Mouse (Mus musculus): ENCODE results near the gene Tmem107. TPM values are rescaled to one million over a fixed set of nuclear protein-coding genes. Genes with fewer than 3 reads are reported as not detected.

The Tmem107 gene
- polyA plus RNA-seq (2015; fragmentation: Nextera tagmentation; extraction: Ambion mirVana), result 61.0 and 68.1 TPM in 2 replicates

DNA sequence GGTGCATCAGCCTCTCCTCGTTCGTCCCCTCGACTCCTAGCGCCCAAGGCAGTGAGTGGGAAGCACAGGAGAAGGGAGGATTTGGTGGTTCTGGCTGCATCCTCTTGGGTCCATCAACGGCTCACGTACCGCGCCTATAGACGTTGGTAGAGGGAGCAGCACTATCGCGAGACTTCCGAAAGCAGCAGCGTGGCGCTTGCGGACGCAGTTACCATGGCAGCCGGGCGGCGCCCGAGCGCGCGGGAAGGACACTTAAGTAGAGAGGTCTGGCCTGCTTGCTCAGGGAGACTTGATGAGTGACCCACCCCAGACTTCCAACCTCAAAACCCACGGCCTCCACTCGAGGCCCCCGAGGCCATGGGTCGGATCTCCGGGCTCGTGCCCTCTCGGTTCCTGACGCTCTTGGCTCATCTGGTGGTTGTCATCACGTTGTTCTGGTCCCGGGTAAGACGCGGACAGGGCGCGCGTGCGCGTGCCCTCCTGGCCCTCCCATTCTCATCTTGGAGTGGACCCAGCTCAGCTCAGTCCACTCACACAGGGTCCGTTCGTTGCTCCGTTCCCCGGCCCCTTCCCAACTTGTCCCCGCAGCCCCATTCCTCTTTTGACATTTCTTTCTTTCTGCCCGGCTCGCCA lies at the start of gene Tmem107:
TSS of gene Tmem107 (plus strand) at position 217 of the 633 bp plus-strand sequence.
- Histone ChIP-seq H3K9me3 (ENCODE audit: low read length) (no peaks in the 10 kb centered on the region), H3K4me2 (replicated peaks; ENCODE audit: low read depth, low read length) (peak within 1 kb of the TSS; percentile 68), H3K4me1 (ENCODE audit: insufficient read depth, low read length) (peaks cover 31% of the 10 kb centered on the region), H3K27ac (ENCODE audit: low read length) (peak within 1 kb of the TSS; percentile 91), H3K4me3 (ENCODE audit: low read length) (peak within 1 kb of the TSS; percentile 56), H3K36me3 (ENCODE audit: insufficient read depth, low read length) (no peaks in the 10 kb centered on the region), H3K27me3 (ENCODE audit: insufficient read depth, low read length) (no peaks in the 10 kb centered on the region), H3K9ac (replicated peaks; ENCODE audit: low read length) (peak within 1 kb of the TSS; percentile 81)
- peak; percentile 89 for ATAC-seq (ENCODE audit: low FRiP score, low TSS enrichment)
- 0% methylated on average over 47 of the region's 47 CpGs for WGBS

DNA sequence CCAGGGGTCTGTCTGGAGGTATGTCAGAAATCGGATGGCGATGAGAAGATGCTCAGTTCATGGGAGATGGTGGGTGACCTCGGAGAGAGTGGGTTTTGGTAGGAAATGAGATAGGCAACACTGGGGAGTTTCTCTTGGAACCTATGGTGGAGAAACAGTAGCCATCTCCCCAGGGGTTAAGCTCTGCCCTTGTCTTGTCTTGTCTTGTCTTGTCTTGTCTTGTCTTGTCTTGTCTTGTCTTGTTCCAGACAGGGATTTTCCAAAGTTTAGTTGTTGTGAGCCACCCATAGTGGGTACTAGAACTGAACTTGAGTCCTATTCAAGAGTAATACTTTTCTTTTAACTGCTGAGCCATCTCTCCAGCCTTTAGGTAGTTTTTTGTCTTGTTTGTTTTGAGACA lies 44.0 kb upstream of the Tmem107 start:
- no peaks in the 10 kb centered on the region for H3K4me1 ChIP-seq (ENCODE audit: insufficient read depth, low read length)
- H3K27me3 ChIP-seq (ENCODE audit: insufficient read depth, low read length), result no peaks in the 10 kb centered on the region
- H3K4me3 ChIP-seq (ENCODE audit: low read length), result no peak overlapping the region
- H3K27ac ChIP-seq (ENCODE audit: low read length), result no peak overlapping the region
- ATAC-seq (ENCODE audit: low FRiP score, low TSS enrichment), result no peak
- peaks cover 80% of the 10 kb centered on the region for H3K36me3 ChIP-seq (ENCODE audit: insufficient read depth, low read length)
- 97% methylated on average over 3 of the region's 3 CpGs for WGBS
- no peak overlapping the region for H3K9ac ChIP-seq (replicated peaks; ENCODE audit: low read length)
- H3K9me3 ChIP-seq (ENCODE audit: low read length), result no peaks in the 10 kb centered on the region
- no peak overlapping the region for H3K4me2 ChIP-seq (replicated peaks; ENCODE audit: low read depth, low read length)

DNA sequence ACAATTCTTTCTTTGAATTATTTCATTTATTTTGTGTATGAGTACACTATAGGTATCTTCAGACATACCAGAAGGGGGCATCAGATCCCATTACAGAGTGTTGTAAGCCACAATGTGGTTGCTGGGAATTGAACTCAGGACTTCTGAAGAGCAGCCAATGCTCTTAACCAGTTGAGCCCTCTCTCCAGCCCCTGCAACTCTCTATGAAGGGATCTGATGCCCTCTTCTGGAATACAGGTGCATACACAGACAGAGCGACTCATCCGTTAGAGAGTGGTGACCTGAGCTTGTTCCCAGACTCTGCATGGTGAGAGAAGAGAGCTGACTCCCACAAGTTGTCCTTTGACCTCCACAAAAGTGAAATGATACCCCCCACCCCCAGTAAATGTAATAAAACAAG lies 41.8 kb upstream of the Tmem107 start:
- 60% methylated on average over 2 of the region's 2 CpGs for WGBS
- Histone ChIP-seq H3K27ac (ENCODE audit: low read length) (no peak overlapping the region), H3K9me3 (ENCODE audit: low read length) (no peaks in the 10 kb centered on the region), H3K4me3 (ENCODE audit: low read length) (no peak overlapping the region), H3K4me1 (ENCODE audit: insufficient read depth, low read length) (no peaks in the 10 kb centered on the region), H3K36me3 (ENCODE audit: insufficient read depth, low read length) (peaks cover 80% of the 10 kb centered on the region), H3K27me3 (ENCODE audit: insufficient read depth, low read length) (no peaks in the 10 kb centered on the region), H3K4me2 (replicated peaks; ENCODE audit: low read depth, low read length) (no peak overlapping the region), H3K9ac (replicated peaks; ENCODE audit: low read length) (no peak overlapping the region)
- no peak for ATAC-seq (ENCODE audit: low FRiP score, low TSS enrichment)

DNA sequence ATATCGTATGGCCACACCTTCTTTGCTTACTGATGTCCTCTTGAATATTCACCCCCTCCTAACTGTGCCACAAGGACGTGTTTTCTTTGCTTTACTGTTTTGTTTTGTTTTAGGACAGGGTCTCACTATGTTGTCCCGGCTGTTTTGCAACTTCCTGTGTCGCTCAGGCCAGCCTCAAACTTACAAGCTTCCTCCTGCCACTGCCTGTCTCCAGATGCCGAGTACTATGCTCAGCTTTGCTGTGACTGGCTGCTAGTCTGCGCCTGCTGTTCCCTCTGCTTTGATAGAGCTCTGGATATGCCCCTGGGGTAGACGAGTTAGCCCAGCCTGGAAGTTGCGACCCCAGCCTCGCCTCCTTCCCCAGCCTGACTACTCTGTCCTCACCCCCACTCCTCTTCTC lies 37.1 kb upstream of the Tmem107 start:
- Histone ChIP-seq H3K9me3 (ENCODE audit: low read length) (no peaks in the 10 kb centered on the region), H3K36me3 (ENCODE audit: insufficient read depth, low read length) (peaks cover 55% of the 10 kb centered on the region), H3K27ac (ENCODE audit: low read length) (no peak overlapping the region), H3K27me3 (ENCODE audit: insufficient read depth, low read length) (no peaks in the 10 kb centered on the region), H3K4me3 (ENCODE audit: low read length) (no peak overlapping the region), H3K9ac (replicated peaks; ENCODE audit: low read length) (no peak overlapping the region), H3K4me1 (ENCODE audit: insufficient read depth, low read length) (peaks cover 15% of the 10 kb centered on the region), H3K4me2 (replicated peaks; ENCODE audit: low read depth, low read length) (no peak overlapping the region)
- no peak for ATAC-seq (ENCODE audit: low FRiP score, low TSS enrichment)
- WGBS, result 74% methylated on average over 9 of the region's 9 CpGs

DNA sequence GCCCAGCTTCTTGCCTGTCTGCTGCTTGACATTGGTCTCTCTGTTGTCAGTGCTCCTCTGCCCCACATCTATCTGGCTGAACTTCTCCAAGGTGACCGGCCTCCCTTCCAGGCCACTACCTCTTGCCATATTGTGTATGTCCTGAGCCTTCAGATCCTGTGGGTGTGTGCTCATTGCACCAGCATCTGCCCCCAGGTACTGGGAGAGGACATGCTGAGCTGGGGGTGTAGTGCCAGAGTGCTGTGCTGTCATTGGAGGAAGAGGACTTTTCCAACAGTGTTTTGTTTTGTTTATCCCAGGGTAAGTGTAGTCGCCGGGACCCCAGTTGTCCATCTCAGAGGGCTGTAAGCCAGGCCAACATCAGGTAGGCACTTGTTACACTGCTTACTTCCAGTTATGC lies 36.0 kb upstream of the Tmem107 start:
- no peak for ATAC-seq (ENCODE audit: low FRiP score, low TSS enrichment)
- WGBS, result 88% methylated on average over 3 of the region's 3 CpGs
- Histone ChIP-seq H3K27ac (ENCODE audit: low read length) (no peak overlapping the region), H3K9ac (replicated peaks; ENCODE audit: low read length) (no peak overlapping the region), H3K4me3 (ENCODE audit: low read length) (no peak overlapping the region), H3K36me3 (ENCODE audit: insufficient read depth, low read length) (peaks cover 46% of the 10 kb centered on the region), H3K4me2 (replicated peaks; ENCODE audit: low read depth, low read length) (no peak overlapping the region), H3K4me1 (ENCODE audit: insufficient read depth, low read length) (peaks cover 25% of the 10 kb centered on the region), H3K9me3 (ENCODE audit: low read length) (no peaks in the 10 kb centered on the region), H3K27me3 (ENCODE audit: insufficient read depth, low read length) (no peaks in the 10 kb centered on the region)

DNA sequence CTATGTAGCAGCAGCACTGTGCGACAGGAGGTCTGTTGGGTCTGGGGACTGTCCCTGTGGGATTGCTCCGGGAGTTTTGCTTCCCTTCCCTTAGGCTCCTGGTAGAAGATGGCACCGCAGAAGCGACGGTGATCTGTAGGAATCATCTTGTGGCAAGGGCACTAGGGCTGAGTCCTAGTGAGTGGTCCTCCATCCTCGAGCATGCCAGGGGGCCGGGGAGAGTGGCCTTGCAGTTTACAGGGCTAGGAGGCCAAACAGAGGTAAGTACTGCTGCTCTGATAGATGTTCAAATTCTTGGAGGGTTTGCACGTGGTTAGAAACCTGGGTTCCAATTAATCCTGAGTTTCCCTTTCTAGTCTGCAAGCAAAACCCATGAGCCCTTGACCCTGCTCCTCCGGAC lies 35.2 kb upstream of the Tmem107 start:
- WGBS, result 82% methylated on average over 9 of the region's 9 CpGs
- Histone ChIP-seq H3K4me1 (ENCODE audit: insufficient read depth, low read length) (peaks cover 25% of the 10 kb centered on the region), H3K36me3 (ENCODE audit: insufficient read depth, low read length) (peaks cover 40% of the 10 kb centered on the region), H3K4me2 (replicated peaks; ENCODE audit: low read depth, low read length) (peak overlapping the region; percentile 36; the same call in 1 of the 2 replicates), H3K9ac (replicated peaks; ENCODE audit: low read length) (0 out of 2 replicates have a peak overlapping the region, but pooled peaks have one; percentile 42), H3K27me3 (ENCODE audit: insufficient read depth, low read length) (no peaks in the 10 kb centered on the region), H3K9me3 (ENCODE audit: low read length) (no peaks in the 10 kb centered on the region), H3K27ac (ENCODE audit: low read length) (peak overlapping the region; percentile 82), H3K4me3 (ENCODE audit: low read length) (peak overlapping the region; percentile 6; the same call in 1 of the 2 replicates)
- ATAC-seq (ENCODE audit: low FRiP score, low TSS enrichment), result no peak

DNA sequence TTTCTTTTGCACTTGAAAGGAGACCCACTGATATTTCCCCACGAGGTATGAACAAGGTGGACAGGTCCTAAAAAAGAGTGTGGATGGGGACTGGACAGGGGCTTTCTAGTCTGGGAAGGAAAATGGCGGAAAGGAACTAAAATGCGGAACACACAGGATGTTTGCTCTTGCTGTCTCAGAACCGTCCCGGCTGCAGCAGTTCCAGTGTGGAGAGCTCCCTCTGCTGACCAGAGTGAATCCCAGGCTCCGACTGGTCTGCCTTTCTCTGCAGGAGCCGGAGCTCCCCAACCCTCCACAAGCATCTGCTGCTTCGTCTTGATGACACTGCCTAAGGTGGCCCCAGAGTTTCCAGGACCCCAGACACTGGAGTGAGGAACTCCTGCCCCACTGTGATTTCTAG lies 34.8 kb upstream of the Tmem107 start:
- Histone ChIP-seq H3K4me1 (ENCODE audit: insufficient read depth, low read length) (peaks cover 25% of the 10 kb centered on the region), H3K36me3 (ENCODE audit: insufficient read depth, low read length) (peaks cover 36% of the 10 kb centered on the region), H3K9me3 (ENCODE audit: low read length) (no peaks in the 10 kb centered on the region), H3K4me2 (replicated peaks; ENCODE audit: low read depth, low read length) (peak overlapping the region; percentile 50; the same call in 1 of the 2 replicates), H3K4me3 (ENCODE audit: low read length) (peak overlapping the region; percentile 6; the same call in 1 of the 2 replicates), H3K27me3 (ENCODE audit: insufficient read depth, low read length) (no peaks in the 10 kb centered on the region), H3K27ac (ENCODE audit: low read length) (peak overlapping the region; percentile 82), H3K9ac (replicated peaks; ENCODE audit: low read length) (0 out of 2 replicates have a peak overlapping the region, but pooled peaks have one; percentile 42)
- peak; percentile 32 for ATAC-seq (ENCODE audit: low FRiP score, low TSS enrichment)
- WGBS, result 6% methylated on average over 8 of the region's 8 CpGs

DNA sequence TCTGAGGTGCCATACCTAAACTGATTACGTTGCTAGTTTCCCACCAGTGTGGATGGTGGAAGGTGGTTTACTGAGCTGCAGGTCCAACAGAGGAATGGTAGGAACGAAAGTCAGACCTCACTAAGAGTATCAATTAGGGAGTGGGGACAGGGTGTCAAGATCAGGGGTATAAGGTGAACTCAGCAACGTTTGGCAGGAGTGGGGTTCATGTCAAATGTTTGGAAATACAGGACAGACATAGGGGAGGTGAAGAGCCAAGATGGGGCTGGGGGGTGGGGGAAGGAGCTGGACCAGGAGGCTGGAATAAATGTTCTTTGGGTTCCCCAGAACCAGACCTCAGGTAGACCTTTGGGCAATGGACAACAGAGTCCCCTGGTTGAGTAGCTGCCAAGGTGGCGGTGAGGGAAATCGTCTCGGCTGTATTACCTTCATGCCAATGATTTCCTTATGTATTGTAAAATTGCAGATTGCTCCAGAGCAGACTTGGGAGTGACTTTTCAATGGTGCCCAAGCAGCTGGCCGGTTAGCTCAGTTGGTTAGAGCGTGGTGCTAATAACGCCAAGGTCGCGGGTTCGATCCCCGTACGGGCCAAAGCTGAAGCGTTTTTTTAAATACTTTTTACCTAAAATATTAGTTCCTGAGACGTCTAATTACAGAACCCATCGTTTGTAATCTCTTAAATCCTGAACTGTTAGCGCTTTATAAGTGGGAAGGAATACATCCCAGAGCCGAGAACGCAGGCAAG lies 33.9 kb upstream of the Tmem107 start:
- Histone ChIP-seq H3K4me2 (replicated peaks; ENCODE audit: low read depth, low read length) (peak overlapping the region; percentile 50), H3K27ac (ENCODE audit: low read length) (peak overlapping the region; percentile 65), H3K36me3 (ENCODE audit: insufficient read depth, low read length) (peaks cover 28% of the 10 kb centered on the region), H3K4me1 (ENCODE audit: insufficient read depth, low read length) (peaks cover 25% of the 10 kb centered on the region), H3K27me3 (ENCODE audit: insufficient read depth, low read length) (no peaks in the 10 kb centered on the region), H3K9ac (replicated peaks; ENCODE audit: low read length) (peak overlapping the region; percentile 68), H3K4me3 (ENCODE audit: low read length) (peak overlapping the region; percentile 63), H3K9me3 (ENCODE audit: low read length) (no peaks in the 10 kb centered on the region)
- no peak for ATAC-seq (ENCODE audit: low FRiP score, low TSS enrichment)
- 10% methylated on average over 20 of the region's 20 CpGs for WGBS

DNA sequence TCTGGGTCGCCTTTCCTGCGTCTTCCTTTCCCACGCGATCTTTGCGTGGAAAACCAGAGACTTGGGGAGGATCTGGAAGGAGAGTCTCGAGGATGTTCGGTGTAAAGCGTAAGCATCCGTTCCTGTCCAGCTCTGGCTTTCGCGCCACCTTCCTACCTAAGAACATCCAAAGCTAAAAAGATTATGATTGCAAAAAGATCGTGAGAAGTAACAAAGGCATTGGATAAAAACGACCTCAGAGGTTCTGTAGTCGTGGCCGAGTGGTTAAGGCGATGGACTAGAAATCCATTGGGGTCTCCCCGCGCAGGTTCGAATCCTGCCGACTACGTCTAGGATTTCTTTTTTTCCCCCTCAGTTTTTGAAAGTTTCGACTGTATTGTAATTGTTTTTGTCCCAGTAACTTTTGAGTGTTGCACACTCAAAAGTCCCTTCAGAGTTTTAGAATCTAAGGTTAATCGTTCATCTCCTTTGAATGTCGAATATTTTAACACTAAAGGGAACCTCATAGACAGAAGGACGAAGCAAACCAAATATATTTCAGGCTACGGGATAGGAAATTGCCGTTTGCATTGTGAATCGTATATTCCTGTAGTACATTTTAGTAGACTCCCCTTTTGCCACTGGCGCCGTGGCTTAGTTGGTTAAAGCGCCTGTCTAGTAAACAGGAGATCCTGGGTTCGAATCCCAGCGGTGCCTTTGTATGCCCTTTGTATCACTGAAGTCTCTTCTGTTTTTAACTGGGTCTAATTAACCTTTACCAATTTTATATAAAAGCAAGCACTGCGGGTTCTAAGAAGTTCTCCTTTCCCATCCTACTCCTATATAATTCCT lies 33.2 kb upstream of the Tmem107 start:
- under 1% methylated on average over 34 of the region's 34 CpGs for WGBS
- H3K4me1 ChIP-seq (ENCODE audit: insufficient read depth, low read length), result peaks cover 25% of the 10 kb centered on the region
- H3K27ac ChIP-seq (ENCODE audit: low read length), result peak overlapping the region; percentile 65
- H3K4me3 ChIP-seq (ENCODE audit: low read length), result peak overlapping the region; percentile 63
- peak; percentile 28; the same call in 1 of the 2 replicates for ATAC-seq (ENCODE audit: low FRiP score, low TSS enrichment)
- H3K9me3 ChIP-seq (ENCODE audit: low read length), result no peaks in the 10 kb centered on the region
- H3K27me3 ChIP-seq (ENCODE audit: insufficient read depth, low read length), result no peaks in the 10 kb centered on the region
- H3K36me3 ChIP-seq (ENCODE audit: insufficient read depth, low read length), result peaks cover 24% of the 10 kb centered on the region
- H3K9ac ChIP-seq (replicated peaks; ENCODE audit: low read length), result peak overlapping the region; percentile 68
- H3K4me2 ChIP-seq (replicated peaks; ENCODE audit: low read depth, low read length), result peak overlapping the region; percentile 50
